Mouse (Mus musculus) CH12.LX (cell line): ENCODE data around the gene Thbs1. TPM values are rescaled to one million over a fixed set of nuclear protein-coding genes. Genes with fewer than 3 reads are reported as not detected.

Source experiments
- DNase-seq: peaks from one replicate; pipeline ENCODE4 v3.0.0-alpha.2; 2013; ENCODE audit errors: extremely low read depth
- H3K27ac ChIP-seq: 2 replicates; pipeline ENCODE4 v1.5.1; 2012; ENCODE audit warnings: low read depth, mild to moderate bottlenecking, control low read depth, moderate library complexity; ENCODE audit not compliant: insufficient read depth
- H3K27me3 ChIP-seq: replicated peaks from 2 replicates; pipeline ENCODE3; 2012; ENCODE audit warnings: inconsistent platforms
- H3K36me3 ChIP-seq, 2 experiments: replicated peaks in 1 of 2; 2 replicates each; pipeline versions ENCODE3 to v1.6.1; 2012; ENCODE audit warnings: inconsistent platforms in 1 of 2, low read length in 1 of 2, mild to moderate bottlenecking in 1 of 2, mixed read lengths in 1 of 2, moderate library complexity in 1 of 2; ENCODE audit not compliant: control insufficient read depth in 1 of 2, insufficient read depth in 1 of 2
- H3K4me1 ChIP-seq, 2 experiments: 2 replicates each; pipeline ENCODE4 v1.6.1; 2012; ENCODE audit warnings: inconsistent platforms in 1 of 2, moderate library complexity in 1 of 2; ENCODE audit not compliant: insufficient read depth in 2 of 2, control insufficient read depth in 1 of 2
- H3K4me2 ChIP-seq: 2 replicates; pipeline ENCODE4 v1.6.1; 2012; ENCODE audit warnings: low read depth, mild to moderate bottlenecking, control low read depth; ENCODE audit not compliant: poor library complexity, insufficient read depth, severe bottlenecking
- H3K4me3 ChIP-seq, 3 experiments: fragments of 150-350 bp in 1 of 3; sonication (generic) in 1 of 3; replicated peaks in 1 of 3; 2 replicates each; pipeline versions ENCODE3 to v1.5.1; 2011 to 2012; ENCODE audit warnings: low read depth in 2 of 3, low read length in 2 of 3, mild to moderate bottlenecking in 2 of 3, moderate library complexity in 2 of 3, control low read depth in 1 of 3, improper control_type of control experiment in 1 of 3, inconsistent platforms in 1 of 3, mixed read lengths in 1 of 3; ENCODE audit not compliant: poor library complexity in 1 of 3
- H3K79me2 ChIP-seq: replicated peaks from 2 replicates; pipeline ENCODE4 v1.6.1; 2012; ENCODE audit warnings: mild to moderate bottlenecking, moderate library complexity; ENCODE audit not compliant: control insufficient read depth, poor library complexity, insufficient read depth, severe bottlenecking; ENCODE audit errors: extremely low read depth
- H3K9ac ChIP-seq: 2 replicates; pipeline ENCODE4 v1.6.1; 2012; ENCODE audit warnings: low read depth, mild to moderate bottlenecking, control low read depth, moderate library complexity; ENCODE audit not compliant: insufficient read depth
- H3K9me3 ChIP-seq: replicated peaks from 2 replicates; pipeline ENCODE3; 2012; ENCODE audit warnings: low read length, inconsistent platforms, mixed read lengths
- CHD1 ChIP-seq: IDR thresholded peaks from 2 replicates; pipeline ENCODE4 v1.6.1; 2012; ENCODE audit warnings: low read depth, low read length, improper control_type of control experiment, inconsistent platforms
- GABPA ChIP-seq: IDR thresholded peaks from 2 replicates; pipeline ENCODE4 v1.6.1; 2012; ENCODE audit warnings: low read depth, low read length, improper control_type of control experiment, inconsistent platforms; ENCODE audit not compliant: insufficient replicate concordance
- MAX ChIP-seq: IDR thresholded peaks from 2 replicates; pipeline ENCODE4 v1.6.1; 2011; ENCODE audit warnings: low read length, improper control_type of control experiment
- MAZ ChIP-seq: IDR thresholded peaks from 2 replicates; pipeline ENCODE4 v1.6.1; 2012; ENCODE audit warnings: low read depth, mild to moderate bottlenecking, inconsistent platforms, low read length, improper control_type of control experiment, moderate library complexity
- MYC ChIP-seq: IDR thresholded peaks from 2 replicates; pipeline ENCODE4 v1.6.1; 2011; ENCODE audit warnings: low read depth, mild to moderate bottlenecking, improper control_type of control experiment, low read length
- NRF1 ChIP-seq: IDR thresholded peaks from 2 replicates; pipeline ENCODE4 v1.6.1; 2014; ENCODE audit warnings: low read depth, mild to moderate bottlenecking, inconsistent platforms, low read length, improper control_type of control experiment, moderate library complexity
- POLR2A ChIP-seq: IDR thresholded peaks from 2 replicates; pipeline ENCODE4 v1.6.1; 2011; ENCODE audit warnings: low read depth, mild to moderate bottlenecking, improper control_type of control experiment, low read length
- UBTF ChIP-seq: IDR thresholded peaks from 2 replicates; pipeline ENCODE4 v1.6.1; 2012; ENCODE audit warnings: low read depth, mild to moderate bottlenecking, inconsistent platforms, low read length, improper control_type of control experiment, moderate library complexity
- USF1 ChIP-seq: IDR thresholded peaks from 2 replicates; pipeline ENCODE4 v1.6.1; 2014; ENCODE audit warnings: low read depth, mild to moderate bottlenecking, inconsistent platforms, low read length, improper control_type of control experiment
- USF2 ChIP-seq: conservative IDR thresholded peaks from 2 replicates; pipeline ENCODE4 v1.6.1; 2011; ENCODE audit warnings: low read depth, low read length, improper control_type of control experiment
- ZKSCAN1 ChIP-seq: IDR thresholded peaks from 2 replicates; pipeline ENCODE4 v1.6.1; 2012; ENCODE audit warnings: low read depth, inconsistent platforms, low read length, improper control_type of control experiment, borderline replicate concordance
- ZMIZ1 ChIP-seq: IDR thresholded peaks from 2 replicates; pipeline ENCODE4 v1.6.1; 2012; ENCODE audit warnings: low read depth, mild to moderate bottlenecking, inconsistent platforms, low read length, improper control_type of control experiment
- ZNF384 ChIP-seq: IDR thresholded peaks from 2 replicates; pipeline ENCODE4 v1.6.1; 2012; ENCODE audit warnings: low read depth, low read length, improper control_type of control experiment, inconsistent platforms
- dilution Hi-C: fragments of 300-500 bp; cut with MboI; formaldehyde crosslinking; loops from 2 replicates; pipeline ENCODE4 v1.14.3; 2020; ENCODE audit warnings: low sequenced_read_pairs; ENCODE audit not compliant: extremely low pct_unique_long_range_greater_than_20kb, extremely low pct_ligation_motif_present
- in situ Hi-C: fragments of 300-500 bp; cut with MboI; formaldehyde crosslinking; loops from 3 replicates; pipeline ENCODE4 v1.14.3; 2019; ENCODE audit warnings: low sequenced_read_pairs, low pct_ligation_motif_present, low pct_unique_long_range_greater_than_20kb, mixed read lengths
- polyA plus RNA-seq: library from polyadenylated mRNA; unstranded; fragments of >175 nt; gene quantifications from 2 replicates; pipeline ENCODE4 v1.2.1, GENCODE M21; 2012; ENCODE audit warnings: low read depth; ENCODE audit not compliant: insufficient read length
- total RNA-seq, 2 experiments: library from RNA; depleted of rRNA; stranded (reverse); fragments of 300-350 nt in 1 of 2; fragments of >200 nt in 1 of 2; gene quantifications; 2 replicates each; pipeline ENCODE4 v1.2.3; 2012 to 2014

Thbs1 gene
- total and polyA plus RNA-seq, 3 experiments: 0.03 TPM; not detected in 2

- H3K27me3 ChIP-seq: peaks cover 1% of the 10 kb centered on the region
- in situ Hi-C loops (no loop called here), dilution Hi-C loops (no loop called here)
- TF ChIP-seq MYC (no peak), UBTF (no peak)
- H3K4me3 ChIP-seq: no peak overlapping the region
- peaks cover 3% of the 10 kb centered on the region for H3K9me3 ChIP-seq
- no peak overlapping the region for H3K27ac ChIP-seq
- H3K9ac ChIP-seq: no peak overlapping the region
- no peak overlapping the region for H3K4me2 ChIP-seq
- no peak for DNase-seq
- H3K36me3 ChIP-seq: no peaks in the 10 kb centered on the region
- H3K79me2 ChIP-seq: no peaks in the 10 kb centered on the region
- H3K4me1 ChIP-seq: peaks cover 0 to 18% of the 10 kb centered on the region in 2 experiments; a peak in 2 of 4 replicates
These were observed 56.5 kb downstream of the Thbs1 start for GRCm38 (mm10) chr2:118168225-118168624.

- Histone ChIP-seq H3K4me1 (no peaks in the 10 kb centered on the region), H3K4me3 (no peak overlapping the region), H3K27ac (no peak overlapping the region), H3K36me3 (no peaks in the 10 kb centered on the region), H3K79me2 (no peaks in the 10 kb centered on the region), H3K9ac (no peak overlapping the region), H3K27me3 (no peaks in the 10 kb centered on the region), H3K9me3 (peaks cover 6% of the 10 kb centered on the region), H3K4me2 (no peak overlapping the region)
- no peak for DNase-seq
- in situ Hi-C loops (no loop called here), dilution Hi-C loops (no loop called here)
- no peak for TF ChIP-seq USF2
- TF ChIP-seq MAX: no peak
- TF ChIP-seq ZNF384: no peak
- TF ChIP-seq UBTF: no peak
- no peak for TF ChIP-seq USF1
- TF ChIP-seq ZMIZ1: no peak
- TF ChIP-seq MAZ: no peak
- TF ChIP-seq POLR2A: no peak
- no peak for TF ChIP-seq CHD1
- no peak for TF ChIP-seq ZKSCAN1
- no peak for TF ChIP-seq NRF1
- no peak for TF ChIP-seq GABPA
These were observed 63.1 kb downstream of the Thbs1 start for GRCm38 (mm10) chr2:118174558-118175383.

Other genes with a start within 250 kb of the Thbs1 start
- 0.17 and 0.38 TPM in 2 replicates for gene Fsip1, start 145.1 kb downstream of the Thbs1 start, total RNA-seq (2012; rRNA removed)
- gene Fsip1, start 145.1 kb downstream of the Thbs1 start, total RNA-seq (2014; rRNA removed): 0.14 and 0.47 TPM in 2 replicates
- 0.38 and 0.49 TPM in 2 replicates for gene Fsip1, start 145.1 kb downstream of the Thbs1 start, polyA plus RNA-seq